Mouse (Mus musculus) stomach, embryonic 16.5 days (tissue): ENCODE results near the gene Mertk. TPM values are rescaled to one million over a fixed set of nuclear protein-coding genes. Genes with fewer than 3 reads are reported as not detected.

Experiments used
- ATAC-seq: fragments of 200-750 bp; cut with Nextera tagmentation; 2 replicates; pipeline ENCODE4 v1.8.0; 2017; ENCODE audit warnings: moderate number of reproducible peaks, moderate TSS enrichment; ENCODE audit not compliant: insufficient read depth, low FRiP score
- H3K27ac ChIP-seq: fragments of 300-500 bp; sonication (generic); 2 replicates; pipeline ENCODE4 v1.5.1; 2014; ENCODE audit warnings: low read length
- H3K27me3 ChIP-seq: fragments of 300-500 bp; sonication (generic); 2 replicates; pipeline ENCODE4 v1.6.1; 2014; ENCODE audit warnings: low read length, control low read depth, mixed read lengths; ENCODE audit not compliant: control insufficient read depth, insufficient read depth
- H3K36me3 ChIP-seq: fragments of 300-500 bp; sonication (generic); 2 replicates; pipeline ENCODE4 v1.6.1; 2014; ENCODE audit warnings: low read length; ENCODE audit not compliant: control insufficient read depth, insufficient read depth
- H3K4me1 ChIP-seq: fragments of 300-500 bp; sonication (generic); 2 replicates; pipeline ENCODE4 v1.6.1; 2014; ENCODE audit warnings: low read length, control low read depth, mixed read lengths; ENCODE audit not compliant: control insufficient read depth, insufficient read depth
- H3K4me2 ChIP-seq: fragments of 300-500 bp; sonication (generic); 2 replicates; pipeline ENCODE4 v1.6.1; 2014; ENCODE audit warnings: low read depth, low read length, mixed read lengths
- H3K4me3 ChIP-seq: fragments of 300-500 bp; sonication (generic); replicated peaks from 2 replicates; pipeline ENCODE4 v1.5.1; 2014; ENCODE audit warnings: mild to moderate bottlenecking, low read length
- H3K9ac ChIP-seq: fragments of 300-500 bp; sonication (generic); 2 replicates; pipeline ENCODE4 v1.6.1; 2014; ENCODE audit warnings: low read length
- H3K9me3 ChIP-seq: fragments of 300-500 bp; sonication (generic); replicated peaks from 2 replicates; pipeline ENCODE4 v1.6.1; 2016; ENCODE audit warnings: low read length, control low read depth; ENCODE audit not compliant: control insufficient read depth
- WGBS: fragments of 180-500 bp; shearing (Covaris S2); extraction: QIAGEN DNeasy Blood & Tissue Kit; methylation state at CpG from one replicate; pipeline ENCODE4 v1.1.7; 2014; 5-methylcytosine and 5-hydroxymethylcytosine counted together
- polyA plus RNA-seq: library from polyadenylated mRNA; unstranded; fragments of >200 nt; fragmentation: Nextera tagmentation; extraction: Ambion mirVana; gene quantifications from 2 replicates; pipeline ENCODE4 v1.2.1, GENCODE M21; 2015

Mertk gene
- polyA plus RNA-seq, 1 experiment from 2014 or later, result 6.7 TPM

GRCm38 (mm10) chr2:128729141-128729540 lies 30.4 kb downstream of the Mertk start:
- no peak overlapping the region for H3K4me3 ChIP-seq
- 74% methylated on average over 7 of the region's 7 CpGs for WGBS

GRCm38 (mm10) chr2:128731514-128731913 lies 32.8 kb downstream of the Mertk start:
- no peaks in the 10 kb centered on the region for H3K27me3 ChIP-seq
- H3K36me3 ChIP-seq, result no peaks in the 10 kb centered on the region
- no peak for ATAC-seq
- no peak overlapping the region for H3K9ac ChIP-seq
- 63% methylated on average over 10 of the region's 10 CpGs for WGBS
- no peaks in the 10 kb centered on the region for H3K9me3 ChIP-seq
- H3K4me1 ChIP-seq, result peaks cover 8% of the 10 kb centered on the region; the same call in 1 of the 2 replicates
- no peak overlapping the region for H3K4me2 ChIP-seq
- H3K27ac ChIP-seq, result no peak overlapping the region
- no peak overlapping the region for H3K4me3 ChIP-seq

More at GRCm38 (mm10) chr2:128729141-128729540, 30.4 kb downstream of the Mertk start:
- no peaks in the 10 kb centered on the region for H3K27me3 ChIP-seq
- H3K4me1 ChIP-seq, result no peaks in the 10 kb centered on the region
- H3K27ac ChIP-seq, result no peak overlapping the region
- H3K4me2 ChIP-seq, result no peak overlapping the region
- no peak for ATAC-seq
- H3K9ac ChIP-seq, result no peak overlapping the region
- H3K9me3 ChIP-seq, result no peaks in the 10 kb centered on the region
- no peaks in the 10 kb centered on the region for H3K36me3 ChIP-seq

GRCm38 (mm10) chr2:128731951-128732350 lies 33.2 kb downstream of the Mertk start:
- ATAC-seq, result no peak
- H3K9ac ChIP-seq, result no peak overlapping the region
- no peak overlapping the region for H3K27ac ChIP-seq
- WGBS, result 76% methylated on average over 1 of the region's 1 CpGs
- no peaks in the 10 kb centered on the region for H3K9me3 ChIP-seq
- no peaks in the 10 kb centered on the region for H3K27me3 ChIP-seq
- peaks cover 8% of the 10 kb centered on the region; the same call in 1 of the 2 replicates for H3K4me1 ChIP-seq
- H3K4me3 ChIP-seq, result no peak overlapping the region
- H3K36me3 ChIP-seq, result no peaks in the 10 kb centered on the region
- H3K4me2 ChIP-seq, result no peak overlapping the region

- H3K9me3 ChIP-seq, result no peaks in the 10 kb centered on the region
- peaks cover 8% of the 10 kb centered on the region; the same call in 1 of the 2 replicates for H3K4me1 ChIP-seq
- H3K9ac ChIP-seq, result no peak overlapping the region
- H3K36me3 ChIP-seq, result no peaks in the 10 kb centered on the region
- H3K27ac ChIP-seq, result no peak overlapping the region
- 35% methylated on average over 3 of the region's 3 CpGs for WGBS
- no peaks in the 10 kb centered on the region for H3K27me3 ChIP-seq
- H3K4me3 ChIP-seq, result no peak overlapping the region
- no peak overlapping the region for H3K4me2 ChIP-seq
- ATAC-seq, result no peak
These were observed 36.3 kb downstream of the Mertk start for GRCm38 (mm10) chr2:128735089-128735488.

- Histone ChIP-seq H3K27me3 (no peaks in the 10 kb centered on the region), H3K4me2 (no peak overlapping the region), H3K36me3 (no peaks in the 10 kb centered on the region), H3K9ac (no peak overlapping the region), H3K9me3 (no peaks in the 10 kb centered on the region), H3K4me3 (no peak overlapping the region), H3K27ac (no peak overlapping the region), H3K4me1 (peaks cover 8% of the 10 kb centered on the region; the same call in 1 of the 2 replicates)
- ATAC-seq, result no peak
- 75% methylated on average over 2 of the region's 2 CpGs for WGBS
These were observed 38.3 kb downstream of the Mertk start for GRCm38 (mm10) chr2:128737051-128737450.

GRCm38 (mm10) chr2:128737796-128738195 lies 39.0 kb downstream of the Mertk start:
- Histone ChIP-seq H3K4me1 (peaks cover 8% of the 10 kb centered on the region; the same call in 1 of the 2 replicates), H3K4me3 (no peak overlapping the region), H3K27ac (no peak overlapping the region), H3K9ac (no peak overlapping the region), H3K9me3 (no peaks in the 10 kb centered on the region), H3K27me3 (no peaks in the 10 kb centered on the region), H3K4me2 (no peak overlapping the region), H3K36me3 (no peaks in the 10 kb centered on the region)
- ATAC-seq, result no peak
- 89% methylated on average over 4 of the region's 4 CpGs for WGBS

GRCm38 (mm10) chr2:128738725-128739258 lies 40.0 kb downstream of the Mertk start:
- Histone ChIP-seq H3K9ac (no peak overlapping the region), H3K27ac (no peak overlapping the region), H3K36me3 (no peaks in the 10 kb centered on the region), H3K9me3 (no peaks in the 10 kb centered on the region), H3K4me1 (peaks cover 8% of the 10 kb centered on the region; the same call in 1 of the 2 replicates), H3K4me2 (no peak overlapping the region), H3K27me3 (no peaks in the 10 kb centered on the region), H3K4me3 (no peak overlapping the region)
- ATAC-seq, result no peak
- 85% methylated on average over 10 of the region's 10 CpGs for WGBS

- 58% methylated on average over 12 of the region's 12 CpGs for WGBS
- Histone ChIP-seq H3K36me3 (no peaks in the 10 kb centered on the region), H3K4me1 (peaks cover 17% of the 10 kb centered on the region), H3K27me3 (no peaks in the 10 kb centered on the region), H3K27ac (peak overlapping the region; percentile 67), H3K9ac (0 out of 2 replicates have a peak overlapping the region, but pooled peaks have one; percentile 43), H3K4me2 (no peak overlapping the region), H3K9me3 (no peaks in the 10 kb centered on the region), H3K4me3 (no peak overlapping the region)
- no peak for ATAC-seq
These were observed 47.3 kb downstream of the Mertk start for GRCm38 (mm10) chr2:128745879-128746620.

GRCm38 (mm10) chr2:128746621-128747151 lies 47.9 kb downstream of the Mertk start:
- peak overlapping the region; percentile 65 for H3K27ac ChIP-seq
- ATAC-seq, result no peak
- peak overlapping the region; percentile 12; the same call in 1 of the 2 replicates for H3K9ac ChIP-seq
- no peaks in the 10 kb centered on the region for H3K9me3 ChIP-seq
- H3K4me1 ChIP-seq, result peaks cover 17% of the 10 kb centered on the region
- H3K4me2 ChIP-seq, result peak overlapping the region; percentile 23; the same call in 1 of the 2 replicates
- no peaks in the 10 kb centered on the region for H3K36me3 ChIP-seq
- WGBS, result 54% methylated on average over 5 of the region's 5 CpGs
- H3K4me3 ChIP-seq, result no peak overlapping the region
- H3K27me3 ChIP-seq, result no peaks in the 10 kb centered on the region
